Mouse (Mus musculus) testis, adult 2 months (tissue): ENCODE measurements around the gene Rbm15b. TPM values are rescaled to one million over a fixed set of nuclear protein-coding genes. Genes with fewer than 3 reads are reported as not detected.

ENCODE experiments used
- H3K27ac ChIP-seq: fragments of 200-500 bp; 2 replicates; pipeline ENCODE4 v1.5.1; 2012; ENCODE audit warnings: low read depth, low read length; ENCODE audit not compliant: control insufficient read depth, insufficient read depth
- H3K27me3 ChIP-seq: fragments of 200-500 bp; 2 replicates; pipeline ENCODE4 v1.6.1; 2012; ENCODE audit warnings: mild to moderate bottlenecking, low read length, moderate library complexity; ENCODE audit not compliant: control insufficient read depth, insufficient read depth
- H3K36me3 ChIP-seq: fragments of 200-500 bp; 2 replicates; pipeline ENCODE4 v1.6.1; 2012; ENCODE audit warnings: mild to moderate bottlenecking, low read length; ENCODE audit not compliant: control insufficient read depth, insufficient read depth
- H3K4me1 ChIP-seq: fragments of 200-500 bp; 2 replicates; pipeline ENCODE4 v1.6.1; 2012; ENCODE audit warnings: low read length; ENCODE audit not compliant: control insufficient read depth, insufficient read depth
- H3K4me3 ChIP-seq: fragments of 200-500 bp; 2 replicates; pipeline ENCODE4 v1.5.1; 2012; ENCODE audit warnings: low read depth, mild to moderate bottlenecking, low read length, moderate library complexity, mixed read lengths; ENCODE audit not compliant: control insufficient read depth
- CTCF ChIP-seq: fragments of 200-500 bp; IDR thresholded peaks from 2 replicates; pipeline ENCODE4 v1.5.1; 2012; ENCODE audit warnings: low read depth, mild to moderate bottlenecking, inconsistent platforms, low read length, moderate library complexity; ENCODE audit not compliant: control insufficient read depth, insufficient read depth, insufficient replicate concordance
- POLR2A ChIP-seq: fragments of 200-500 bp; IDR thresholded peaks from 2 replicates; pipeline ENCODE4 v1.6.1; 2012; ENCODE audit warnings: low read depth, mild to moderate bottlenecking, inconsistent platforms, low read length, moderate library complexity; ENCODE audit not compliant: control insufficient read depth
- polyA plus RNA-seq: library from polyadenylated mRNA; depleted of rRNA; stranded (reverse); fragments of >200 nt; gene quantifications from 2 replicates; pipeline ENCODE4 v1.2.3, GENCODE M21; 2012; rRNA removed

Rbm15b gene
- polyA plus RNA-seq, 1 experiment: 4.6 TPM

- TF ChIP-seq POLR2A (no peak), CTCF (no peak)
- H3K4me3 ChIP-seq: no peak overlapping the region
- no peak overlapping the region for H3K27ac ChIP-seq
- no peaks in the 10 kb centered on the region for H3K27me3 ChIP-seq
- H3K36me3 ChIP-seq: no peaks in the 10 kb centered on the region; the same call in none of the 2 replicates
- no peaks in the 10 kb centered on the region for H3K4me1 ChIP-seq
Measured at GRCm38 (mm10) chr9:106842800-106843199, 44.4 kb downstream of the Rbm15b start.

- no peaks in the 10 kb centered on the region; the same call in none of the 2 replicates for H3K36me3 ChIP-seq
- no peaks in the 10 kb centered on the region for H3K27me3 ChIP-seq
- H3K4me1 ChIP-seq: no peaks in the 10 kb centered on the region
- TF ChIP-seq POLR2A (no peak), CTCF (no peak)
- H3K4me3 ChIP-seq: no peak overlapping the region
- no peak overlapping the region for H3K27ac ChIP-seq
Measured at GRCm38 (mm10) chr9:106840569-106840968, 46.7 kb downstream of the Rbm15b start.

Other genes with a start within 250 kb of the Rbm15b start
- 0.22 and 0.30 TPM in 2 replicates for gene Grm2, start 231.3 kb downstream of the Rbm15b start, polyA plus RNA-seq
- 82.9 and 84.7 TPM in 2 replicates for gene Tex264, start 201.5 kb downstream of the Rbm15b start, polyA plus RNA-seq
- gene Rad54l2, start 98.2 kb downstream of the Rbm15b start, polyA plus RNA-seq: 13.1 and 18.2 TPM in 2 replicates
- 56.6 and 71.0 TPM in 2 replicates for gene Dcaf1, start 65.6 kb downstream of the Rbm15b start, polyA plus RNA-seq
- gene Manf, start 4.6 kb upstream of the Rbm15b start, polyA plus RNA-seq: 80.4 and 82.2 TPM in 2 replicates